Mouse (Mus musculus) spleen, postnatal 36 days (tissue): ENCODE results near the gene Zc3h4.
"Not testable (repeated sequence)": the region's sequence is repeated elsewhere in the genome, so short reads cannot be mapped to it uniquely, and the experiment has no call there.

Source experiments
- DNase-seq, 2 experiments: peaks; one replicate each; pipeline ENCODE4 v3.0.0; 2022; ENCODE audit warnings: low spot score in 2 of 2, mixed read lengths in 1 of 2

The Zc3h4 gene

GRCm38 (mm10) chr7:16400689-16401611, at the start of gene Zc3h4:
TSS of gene Zc3h4 (plus strand) at chr7:16400910.
- peak; percentile 92 to 93 for DNase-seq

DNA sequence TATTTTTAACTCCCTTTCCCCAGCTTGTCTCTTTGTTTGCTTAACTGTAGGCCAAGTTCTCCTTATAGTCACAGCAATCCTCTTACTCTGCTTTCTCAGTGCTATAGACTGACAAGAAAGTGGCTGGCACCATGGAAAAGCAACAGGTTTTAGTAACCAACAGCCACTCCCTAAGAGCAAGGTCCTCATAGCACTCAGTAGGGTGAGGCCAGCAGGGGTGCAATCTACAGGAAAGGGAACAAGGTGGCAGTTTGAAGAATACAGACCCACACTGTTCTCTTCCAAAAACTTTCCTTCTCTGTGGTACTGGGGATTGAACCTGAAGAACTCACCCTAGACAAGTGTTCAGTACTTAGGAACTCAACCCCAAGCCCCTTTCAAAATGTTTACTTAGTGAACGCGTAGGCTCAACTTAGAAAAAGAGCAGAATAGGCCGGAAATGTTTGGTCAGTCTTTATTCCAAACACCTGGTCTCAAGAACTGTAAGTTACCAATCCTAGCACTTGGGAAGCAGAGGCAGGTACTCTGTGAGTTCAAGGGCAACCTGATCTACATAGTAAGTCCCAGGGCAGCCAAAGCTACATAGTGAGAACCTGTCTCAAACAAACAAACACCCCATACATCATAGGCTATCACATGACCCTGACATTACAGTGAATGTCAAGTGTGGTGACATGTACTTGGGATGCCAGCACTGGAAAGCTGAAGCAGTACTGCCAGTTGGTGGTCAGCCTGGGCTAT, 44.7 kb upstream of the Zc3h4 start:
- no peak for DNase-seq

DNA sequence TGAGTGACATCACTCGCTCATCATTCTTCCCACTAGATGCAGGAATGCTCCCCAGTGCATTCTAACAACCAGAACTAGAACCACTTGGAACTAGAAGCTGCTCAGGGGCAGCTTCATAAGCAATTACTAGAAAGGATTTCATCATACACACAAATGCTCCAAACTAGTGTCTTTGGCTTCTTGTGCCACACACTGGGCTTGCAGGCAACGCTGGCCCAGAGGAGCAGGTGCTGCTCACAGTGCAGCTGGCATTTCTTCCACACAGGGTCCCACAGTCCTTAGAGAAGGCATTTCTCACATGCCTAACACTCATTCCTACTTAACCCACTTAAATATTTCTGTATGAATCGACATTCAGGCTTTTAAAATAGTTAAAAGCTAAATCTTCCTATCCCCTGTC, 43.1 kb upstream of the Zc3h4 start:
- no peak for DNase-seq

DNA sequence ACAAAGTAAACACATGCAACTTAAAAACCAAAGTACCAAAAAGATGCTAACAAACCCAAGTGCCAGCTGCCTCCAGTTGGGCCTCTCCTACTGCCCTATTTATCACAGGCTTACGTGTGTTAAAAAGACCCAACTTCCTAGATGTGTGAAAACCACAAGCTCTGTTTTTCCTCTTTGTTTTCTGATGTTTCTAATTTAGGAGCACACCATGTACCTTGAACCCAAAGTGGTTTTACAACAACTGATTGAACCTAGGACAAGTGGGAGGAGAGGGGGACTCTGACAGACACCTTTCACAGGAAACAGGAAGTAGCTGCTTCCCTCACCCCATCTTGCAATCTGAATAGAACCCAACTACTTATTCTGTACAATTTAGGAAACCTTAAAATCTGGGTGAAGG, 36.4 kb upstream of the Zc3h4 start:
- peak; percentile 39 to 47 for DNase-seq

DNA sequence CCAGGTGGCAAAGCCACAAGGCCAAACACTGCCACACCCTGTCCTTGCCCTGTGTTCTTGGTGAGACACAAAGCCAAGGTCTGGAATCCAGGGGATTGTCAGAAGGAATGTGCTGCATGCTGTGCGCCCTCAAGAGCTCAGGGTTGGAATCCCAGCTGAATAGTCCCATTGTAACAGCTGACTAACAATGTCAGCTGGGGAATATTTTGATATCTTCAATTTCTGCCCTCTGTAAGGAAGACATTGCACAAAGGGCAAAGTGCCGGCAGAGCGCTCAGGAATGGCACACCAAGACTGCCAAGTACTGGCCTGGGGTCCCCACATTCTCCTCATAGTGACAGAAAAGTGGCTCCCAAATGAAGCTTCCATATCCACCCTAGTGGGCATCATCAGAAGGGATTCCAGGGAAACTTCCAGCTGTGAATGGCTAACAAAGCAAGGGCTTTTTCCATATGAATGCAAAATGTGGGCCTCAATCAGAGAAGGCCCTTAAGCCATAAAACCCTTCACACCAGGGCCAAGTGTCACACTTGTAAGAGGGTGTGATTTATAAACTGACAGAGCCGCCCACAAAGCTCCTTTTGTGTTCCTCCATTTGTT, 35.7 kb upstream of the Zc3h4 start:
- DNase-seq, result no peak

- DNase-seq, result no peak
Observed at GRCm38 (mm10) chr7:16366133-16366646, 34.5 kb upstream of the Zc3h4 start.

DNA sequence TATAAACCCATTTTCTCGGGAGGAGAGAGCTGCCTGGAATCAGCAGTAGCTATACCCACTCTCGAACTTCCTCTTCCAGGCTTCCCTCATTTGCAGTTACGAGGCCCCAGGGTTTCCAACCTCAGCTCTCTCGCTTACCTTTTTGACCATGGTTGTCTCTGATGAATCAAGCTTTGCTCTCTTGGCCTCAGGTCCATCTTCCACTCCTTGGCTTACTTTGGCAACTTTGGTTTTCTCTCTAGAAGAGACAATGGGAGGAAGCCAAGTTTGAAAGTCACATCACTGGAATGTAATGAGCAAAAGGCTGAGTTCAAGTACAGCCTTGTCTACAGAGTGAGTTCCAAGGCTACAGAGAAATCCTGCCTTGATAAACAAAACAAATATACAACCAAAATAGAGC, 34.0 kb upstream of the Zc3h4 start:
- no peak for DNase-seq

GRCm38 (mm10) chr7:16368835-16369234, 31.9 kb upstream of the Zc3h4 start:
- no peak for DNase-seq

GRCm38 (mm10) chr7:16370596-16370995, 30.1 kb upstream of the Zc3h4 start:
- no peak for DNase-seq

DNA sequence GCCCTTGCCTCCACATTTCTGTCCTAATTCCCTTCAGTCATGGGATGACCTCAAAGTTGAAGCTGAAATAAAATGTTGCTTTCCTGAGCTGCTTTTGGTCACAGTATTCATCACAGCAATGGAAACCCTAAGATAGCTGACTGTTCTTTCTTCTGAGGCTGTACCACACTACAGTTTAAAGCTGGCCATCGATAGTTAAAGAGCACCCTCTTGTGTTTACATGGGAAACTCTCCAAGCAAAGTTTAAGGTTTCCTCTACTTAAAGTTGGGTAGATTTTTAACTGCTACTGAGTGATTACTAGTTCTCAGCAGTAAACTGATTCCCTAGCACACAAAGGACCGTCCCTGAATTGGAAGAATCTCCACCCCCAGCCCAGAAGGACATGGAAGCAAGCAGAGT, 27.0 kb upstream of the Zc3h4 start:
- DNase-seq, result no peak

DNA sequence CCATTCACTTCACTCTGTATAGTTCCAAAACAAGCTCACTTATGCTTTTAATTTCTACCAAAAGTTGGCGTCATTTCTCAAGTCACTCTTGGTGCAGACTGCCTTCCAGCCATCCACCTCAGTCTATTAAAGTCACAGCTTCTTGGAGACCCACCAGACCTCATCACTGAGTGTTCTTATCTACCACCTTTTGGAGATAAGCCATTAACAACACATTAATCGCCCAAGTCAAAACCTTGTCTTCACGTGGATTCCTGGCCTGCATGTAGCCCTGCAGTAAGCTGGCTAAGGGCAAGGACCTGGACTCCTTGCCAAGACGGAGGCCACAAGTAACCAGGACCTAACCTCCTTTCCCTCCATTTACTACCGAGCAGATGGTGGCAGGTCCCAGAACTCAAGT, 25.7 kb upstream of the Zc3h4 start:
- DNase-seq, result no peak

- peak; percentile 41 to 60 for DNase-seq
Observed at GRCm38 (mm10) chr7:16376505-16376904, 24.2 kb upstream of the Zc3h4 start.

DNA sequence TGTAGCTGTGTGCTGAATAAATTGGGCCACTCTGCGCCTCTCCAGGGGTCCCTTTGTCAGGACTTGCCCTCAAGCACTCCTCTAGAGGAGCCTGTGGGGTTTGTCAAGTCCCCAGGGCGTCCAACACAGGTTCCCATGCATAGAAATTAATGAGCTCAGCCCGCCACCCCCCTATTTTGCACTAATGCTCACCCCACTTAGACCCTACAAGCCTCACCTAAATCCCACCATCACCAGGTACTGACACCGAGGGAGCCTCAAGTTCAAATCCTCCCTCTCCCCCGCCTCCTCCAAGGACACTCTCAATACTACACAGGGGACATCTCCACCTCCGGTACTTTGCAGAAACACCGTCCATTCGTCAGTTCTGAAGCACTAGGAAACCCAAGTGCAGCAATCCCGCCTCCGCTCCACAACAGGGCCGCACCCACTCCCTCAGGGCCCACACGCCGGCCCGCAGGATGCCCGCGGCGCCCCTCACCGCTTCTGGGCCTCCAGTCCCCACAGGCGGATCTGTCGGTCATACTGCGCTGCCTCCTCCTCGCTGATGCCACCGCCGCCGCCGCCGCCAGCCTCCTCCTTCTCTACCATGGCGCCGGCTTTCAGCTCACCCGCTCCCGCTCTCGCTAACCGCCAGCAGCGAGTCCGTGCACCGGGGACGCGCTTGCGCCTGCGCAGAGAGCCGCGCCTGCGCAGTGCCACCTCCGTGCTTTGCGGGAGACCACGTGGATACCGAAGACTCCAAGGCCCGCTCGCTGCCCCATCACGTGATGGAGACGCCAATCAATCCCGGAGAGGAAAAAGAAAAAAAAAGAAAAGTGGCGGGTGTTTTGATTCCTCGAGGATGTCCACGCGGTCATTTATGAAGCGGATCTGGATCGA, 13.3 kb upstream of the Zc3h4 start, which contains the start of gene Sae1:
TSS of gene Sae1 (minus strand) at position 647 of the 882 bp plus-strand sequence.
- peak; percentile 95 to 96 for DNase-seq

DNA sequence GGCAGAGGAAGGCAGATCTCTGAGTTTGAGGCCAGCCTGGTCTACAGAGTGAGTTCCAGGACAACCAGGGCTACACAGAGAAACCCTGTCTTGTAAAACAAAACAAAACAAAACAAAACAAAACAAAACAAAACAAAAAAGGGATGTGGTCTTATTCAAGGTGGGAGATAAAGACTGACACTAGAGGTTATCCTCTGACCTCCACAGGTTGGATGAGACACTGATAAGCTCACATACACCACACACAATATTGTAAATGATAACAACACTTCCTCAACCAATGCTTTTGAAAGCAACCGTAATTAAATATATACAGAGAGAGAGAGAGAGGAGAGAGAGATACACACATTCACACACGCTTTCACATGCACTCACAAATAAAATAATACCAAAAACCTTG, 10.8 kb upstream of the Zc3h4 start:
- DNase-seq, result not testable (repeated sequence)

DNA sequence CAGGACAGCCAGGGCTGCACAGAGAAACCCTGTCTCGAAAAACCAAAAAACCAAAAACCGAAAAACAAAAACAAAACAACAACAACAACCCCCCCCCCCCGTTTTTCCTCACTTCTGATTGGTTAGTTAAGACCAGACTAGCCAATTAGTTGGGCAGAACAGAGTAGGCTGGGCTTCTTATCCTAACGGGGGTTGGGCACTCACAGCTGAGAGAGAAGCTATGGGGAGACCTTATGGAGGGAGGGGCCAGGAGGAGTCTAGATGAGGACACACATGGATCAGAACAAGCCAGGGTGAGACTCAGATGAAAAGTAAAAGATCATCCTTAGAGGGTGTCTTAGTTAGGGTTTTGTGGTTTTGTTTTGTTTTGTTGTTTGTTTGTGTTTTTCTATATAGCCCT, 7.8 kb upstream of the Zc3h4 start:
- no peak for DNase-seq

DNA sequence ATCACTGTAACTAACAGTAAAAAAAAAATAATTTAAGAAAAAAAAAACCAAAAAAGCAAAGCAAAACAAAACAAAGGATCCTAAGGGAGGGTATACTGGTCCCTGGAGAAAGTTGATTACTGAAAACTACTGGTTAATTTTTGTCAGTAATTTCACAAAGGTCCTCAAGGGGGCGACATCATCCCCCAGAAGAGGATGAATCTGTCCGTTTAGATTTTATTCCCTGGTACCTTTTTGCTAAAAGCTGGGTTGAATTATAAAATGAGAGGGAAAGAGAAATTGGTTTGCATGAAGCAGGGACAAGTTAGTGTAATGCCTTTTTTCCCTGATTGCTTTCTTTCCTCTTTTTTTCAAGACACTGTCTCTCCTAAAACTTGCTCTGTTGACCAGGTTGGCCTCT, 4.8 kb upstream of the Zc3h4 start:
- DNase-seq, result peak; percentile 23 to 61

DNA sequence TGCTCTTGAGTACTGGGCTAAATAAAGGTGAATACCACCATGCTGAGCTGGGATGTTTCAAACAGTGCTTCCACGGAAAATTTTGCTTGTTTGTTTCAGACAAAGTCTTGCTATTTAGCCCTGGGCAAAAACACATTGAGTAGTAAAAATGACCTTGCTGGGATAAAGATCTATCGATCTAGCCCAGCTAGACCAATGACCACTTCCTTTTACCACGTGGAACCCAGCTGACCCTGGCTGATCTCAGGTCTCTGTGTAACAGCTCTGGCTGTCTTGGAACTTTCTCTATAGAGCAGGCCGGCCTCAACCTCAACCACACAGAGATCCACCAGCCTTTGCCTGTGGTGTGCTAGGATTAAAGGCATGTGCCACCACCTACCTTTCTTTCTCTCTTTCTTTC, 3.2 kb upstream of the Zc3h4 start:
- no peak for DNase-seq

DNA sequence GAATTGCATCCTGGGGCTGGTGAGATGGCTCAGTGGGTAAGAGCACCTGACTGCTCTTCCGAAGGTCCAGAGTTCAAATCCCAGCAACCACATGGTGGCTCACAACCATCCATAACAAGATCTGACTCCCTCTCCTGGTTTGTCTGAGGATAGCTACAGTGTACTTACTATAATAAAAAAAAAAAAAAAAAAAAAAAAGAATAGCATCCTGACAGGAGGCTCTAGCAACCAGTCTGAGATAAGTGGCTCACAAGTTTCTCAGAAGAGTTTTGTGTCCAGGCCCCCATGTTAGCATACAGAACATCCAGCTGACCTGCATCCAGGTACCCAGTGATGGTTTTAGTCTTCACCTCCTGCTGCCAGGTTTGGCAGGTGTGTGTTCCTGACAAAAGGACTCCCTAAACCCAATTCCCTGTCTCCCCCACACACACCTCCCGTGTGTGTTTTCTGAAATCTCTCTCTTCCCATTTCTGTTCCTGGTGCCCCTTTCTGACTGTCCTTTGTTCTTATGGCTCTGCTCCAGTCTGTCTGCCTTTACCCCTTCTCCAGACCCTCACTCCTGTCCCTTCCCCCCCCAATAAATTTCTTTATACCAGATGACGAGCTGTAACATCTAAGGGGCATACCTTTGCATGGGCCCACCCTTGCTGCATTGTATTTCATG, 2.2 kb upstream of the Zc3h4 start:
- no peak for DNase-seq

DNA sequence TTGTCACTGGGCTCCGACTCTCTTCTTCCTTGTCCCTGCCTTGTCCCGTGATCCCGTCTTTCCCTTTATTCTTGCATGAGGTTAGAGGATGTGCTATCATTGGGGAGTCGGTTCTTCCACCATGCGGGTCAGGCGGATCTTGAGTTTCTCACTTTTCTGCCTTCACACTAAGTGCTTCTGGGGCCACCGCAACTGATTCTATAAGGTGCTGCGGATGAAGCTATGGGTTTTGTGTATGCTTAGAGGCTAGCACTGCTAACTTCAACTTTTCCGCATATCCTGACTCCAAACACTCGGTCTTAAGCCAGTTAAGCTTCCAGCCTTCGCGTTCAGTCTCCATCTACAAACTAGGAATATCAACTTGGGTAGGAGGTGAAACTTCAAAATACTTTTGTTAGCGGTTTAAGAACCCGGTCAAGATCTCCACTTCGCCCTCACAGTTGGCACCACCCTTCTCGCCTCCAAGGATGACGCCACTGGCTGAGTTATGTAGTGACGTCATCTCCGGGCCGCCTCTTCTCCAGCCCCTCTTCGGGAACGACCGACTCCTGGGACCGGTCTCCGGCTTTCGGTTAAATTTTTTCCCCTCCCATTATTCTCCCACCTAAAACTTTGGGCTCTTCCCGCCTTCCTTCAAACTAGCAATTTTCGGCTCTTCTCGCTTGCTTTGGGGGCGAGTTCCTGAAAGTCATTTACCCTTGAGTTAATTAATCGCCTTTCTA, 1.5 kb upstream of the Zc3h4 start:
- DNase-seq, result peak; percentile 89 to 91
